ENCODE assay signal across 28 mouse cellular contexts in genomic region chr2:145996472-145996871, GRCm38 (mm10).
DNase-seq lines count a peak whose midpoint lies in the region; ATAC-seq lines count a peak whose summit lies in the region.
"Had no signal": no experiment of that assay in that cellular context is flagged by ENCODE, and none has a peak within 500 bp of the region (broad histone marks: within the 10 kb centered on the region; RNA-seq: fewer than 3 reads in every experiment).

No protein-coding gene starts in this region.

- no peaks in the 10 kb centered on the region for H3K27me3 ChIP-seq in midbrain, embryonic 11.5 days (ENCODE audit: control insufficient read depth, insufficient read depth, low read length)
- no peaks in the 10 kb centered on the region for H3K27me3 ChIP-seq in midbrain, embryonic 15.5 days (replicated peaks)
- no peaks in the 10 kb centered on the region for H3K27me3 ChIP-seq in limb, embryonic 10.5 days (ENCODE audit: low read depth, poor library complexity, severe bottlenecking)
- no peaks in the 10 kb centered on the region for H3K27me3 ChIP-seq in hindbrain, embryonic 14.5 days (ENCODE audit: control insufficient read depth, insufficient read depth, low read length)
- H3K27me3 ChIP-seq: embryonic facial prominence, embryonic 13.5 days; heart, embryonic 13.5 days; hindbrain, embryonic 15.5 days had no signal

- no peak for ATAC-seq in midbrain, embryonic 11.5 days (ENCODE audit: low FRiP score)
- no peak for ATAC-seq in midbrain, embryonic 15.5 days (replicated peaks)
- no peak for ATAC-seq in hindbrain, embryonic 14.5 days (ENCODE audit: low FRiP score)
- ATAC-seq: CD4-positive, CD25-positive, alpha-beta regulatory T cell, adult 4 months; forebrain, embryonic 14.5 days; forebrain, postnatal 0 days; intestine, postnatal 0 days had no signal

- no peak overlapping the region for H3K27ac ChIP-seq in midbrain, embryonic 11.5 days (ENCODE audit: low read depth, low read length)
- H3K27ac ChIP-seq in midbrain, embryonic 15.5 days, result no peak overlapping the region
- no peak overlapping the region for H3K27ac ChIP-seq in limb, embryonic 10.5 days
- H3K27ac ChIP-seq in hindbrain, embryonic 14.5 days, result no peak overlapping the region
- H3K27ac ChIP-seq: embryonic facial prominence, embryonic 10.5 days; embryonic facial prominence, embryonic 13.5 days; gastrocnemius, adult 2 months; heart, embryonic 10.5 days; heart, embryonic 13.5 days; hindbrain, embryonic 15.5 days had no signal

- H3K9ac ChIP-seq in midbrain, embryonic 11.5 days (ENCODE audit: low read length), result no peak overlapping the region
- no peak overlapping the region for H3K9ac ChIP-seq in midbrain, embryonic 15.5 days
- H3K9ac ChIP-seq in hindbrain, embryonic 14.5 days, result no peak overlapping the region
- H3K9ac ChIP-seq: embryonic facial prominence, embryonic 13.5 days; forebrain, postnatal 0 days; heart, embryonic 13.5 days; hindbrain, embryonic 15.5 days had no signal

- WGBS in midbrain, embryonic 11.5 days, result 62% methylated on average over 4 of the region's 4 CpGs
- WGBS in midbrain, embryonic 15.5 days, result 64% methylated on average over 4 of the region's 4 CpGs
- WGBS in limb, embryonic 10.5 days, result 60% methylated on average over 4 of the region's 4 CpGs
- 59% methylated on average over 4 of the region's 4 CpGs for WGBS in hindbrain, embryonic 14.5 days

- no peaks in the 10 kb centered on the region for H3K4me1 ChIP-seq in midbrain, embryonic 11.5 days (ENCODE audit: control insufficient read depth, insufficient read depth, low read length)
- no peaks in the 10 kb centered on the region for H3K4me1 ChIP-seq in midbrain, embryonic 15.5 days
- no peaks in the 10 kb centered on the region for H3K4me1 ChIP-seq in limb, embryonic 10.5 days
- H3K4me1 ChIP-seq in hindbrain, embryonic 14.5 days (replicated peaks; ENCODE audit: control insufficient read depth, insufficient read depth, low read length), result no peaks in the 10 kb centered on the region
- H3K4me1 ChIP-seq: embryonic facial prominence, embryonic 10.5 days; embryonic facial prominence, embryonic 13.5 days; heart, embryonic 10.5 days; heart, embryonic 13.5 days; hindbrain, embryonic 15.5 days had no signal

- DNase-seq in midbrain, embryonic 11.5 days (ENCODE audit: low spot score, missing footprints), result peak; percentile 56
- peak; percentile 36 for DNase-seq in R1 (ENCODE audit: low read depth, low spot score)
- peak; percentile 21 for DNase-seq in limb, embryonic 10.5 days (ENCODE audit: low spot score)
- no peak for DNase-seq in adrenal gland, adult 8-10 months
- DNase-seq in hindbrain, embryonic 14.5 days (ENCODE audit: low spot score), result no peak
- DNase-seq in heart, adult 8-10 months (ENCODE audit: low spot score), result no peak
- DNase-seq: adrenal gland, postnatal 14 days; cerebellum, adult 11 months; cerebellum, adult 2 months; cerebellum, postnatal 10 days; cerebellum, postnatal 36 days; embryo, embryonic 11 days; forebrain, postnatal 0 days; gastrocnemius, adult 2 months; gastrocnemius, postnatal 14 days; heart, adult 18-20 months; heart, postnatal 14 days; heart, postnatal 4 days had no signal

- no peaks in the 10 kb centered on the region for H3K9me3 ChIP-seq in midbrain, embryonic 11.5 days (ENCODE audit: control insufficient read depth, low read length)
- H3K9me3 ChIP-seq in midbrain, embryonic 15.5 days, result no peaks in the 10 kb centered on the region
- H3K9me3 ChIP-seq in limb, embryonic 10.5 days (replicated peaks), result no peaks in the 10 kb centered on the region
- H3K9me3 ChIP-seq in hindbrain, embryonic 14.5 days (ENCODE audit: control insufficient read depth, low read length), result no peaks in the 10 kb centered on the region
- H3K9me3 ChIP-seq: embryonic facial prominence, embryonic 10.5 days; embryonic facial prominence, embryonic 13.5 days; heart, embryonic 10.5 days; heart, embryonic 13.5 days; hindbrain, embryonic 15.5 days had no signal

- no peak overlapping the region for H3K4me2 ChIP-seq in midbrain, embryonic 11.5 days
- no peak overlapping the region for H3K4me2 ChIP-seq in midbrain, embryonic 15.5 days
- H3K4me2 ChIP-seq in hindbrain, embryonic 14.5 days (replicated peaks), result no peak overlapping the region
- H3K4me2 ChIP-seq: embryonic facial prominence, embryonic 13.5 days; heart, embryonic 13.5 days; hindbrain, embryonic 15.5 days had no signal

- H3K4me3 ChIP-seq in midbrain, embryonic 11.5 days (ENCODE audit: low read depth, low read length), result no peak overlapping the region
- no peak overlapping the region for H3K4me3 ChIP-seq in midbrain, embryonic 15.5 days
- H3K4me3 ChIP-seq in limb, embryonic 10.5 days, result no peak overlapping the region
- no peak overlapping the region for H3K4me3 ChIP-seq in hindbrain, embryonic 14.5 days (replicated peaks; ENCODE audit: low read length)
- H3K4me3 ChIP-seq: embryonic facial prominence, embryonic 10.5 days; embryonic facial prominence, embryonic 13.5 days; erythroblast, embryonic 14.5 days; gastrocnemius, adult 2 months; heart, embryonic 10.5 days; heart, embryonic 13.5 days; hindbrain, embryonic 15.5 days had no signal

- H3K36me3 ChIP-seq in midbrain, embryonic 11.5 days (ENCODE audit: control insufficient read depth, insufficient read depth, low read length), result no peaks in the 10 kb centered on the region
- H3K36me3 ChIP-seq in midbrain, embryonic 15.5 days (replicated peaks), result no peaks in the 10 kb centered on the region
- no peaks in the 10 kb centered on the region for H3K36me3 ChIP-seq in limb, embryonic 10.5 days
- no peaks in the 10 kb centered on the region for H3K36me3 ChIP-seq in hindbrain, embryonic 14.5 days (replicated peaks; ENCODE audit: control insufficient read depth, insufficient read depth)
- H3K36me3 ChIP-seq: embryonic facial prominence, embryonic 10.5 days; embryonic facial prominence, embryonic 13.5 days; heart, embryonic 10.5 days; heart, embryonic 13.5 days; hindbrain, embryonic 15.5 days had no signal

Comparison
In these comparisons a context has a peak if more than half of its experiments do, and no peak if none do; other contexts are left out.
1. DNase-seq: peak in midbrain, embryonic 11.5 days (single experiment), R1 (single experiment) and limb, embryonic 10.5 days (single experiment); none in adrenal gland, adult 8-10 months (single experiment), hindbrain, embryonic 14.5 days (single experiment) and heart, adult 8-10 months (single experiment).